Mouse (Mus musculus) ES-E14 (cell line): ENCODE data around the gene H2-DMa.

ENCODE experiments used
- HCFC1 ChIP-seq: IDR thresholded peaks from 2 replicates; pipeline ENCODE4 v1.6.1; 2012; ENCODE audit warnings: low read length, inconsistent platforms, borderline replicate concordance; ENCODE audit not compliant: insufficient read depth
- MAFK ChIP-seq: IDR thresholded peaks from 2 replicates; pipeline ENCODE4 v1.6.1; 2014; ENCODE audit warnings: mild to moderate bottlenecking, low read depth, low read length, inconsistent platforms; ENCODE audit not compliant: insufficient read depth
- ZC3H11A ChIP-seq: IDR thresholded peaks from 2 replicates; pipeline ENCODE4 v1.6.1; 2012; ENCODE audit warnings: low read depth, mild to moderate bottlenecking, inconsistent platforms, low read length, borderline replicate concordance
- ZNF384 ChIP-seq: IDR thresholded peaks from 2 replicates; pipeline ENCODE4 v1.6.1; 2012; ENCODE audit warnings: low read depth, low read length, inconsistent platforms

DNA sequence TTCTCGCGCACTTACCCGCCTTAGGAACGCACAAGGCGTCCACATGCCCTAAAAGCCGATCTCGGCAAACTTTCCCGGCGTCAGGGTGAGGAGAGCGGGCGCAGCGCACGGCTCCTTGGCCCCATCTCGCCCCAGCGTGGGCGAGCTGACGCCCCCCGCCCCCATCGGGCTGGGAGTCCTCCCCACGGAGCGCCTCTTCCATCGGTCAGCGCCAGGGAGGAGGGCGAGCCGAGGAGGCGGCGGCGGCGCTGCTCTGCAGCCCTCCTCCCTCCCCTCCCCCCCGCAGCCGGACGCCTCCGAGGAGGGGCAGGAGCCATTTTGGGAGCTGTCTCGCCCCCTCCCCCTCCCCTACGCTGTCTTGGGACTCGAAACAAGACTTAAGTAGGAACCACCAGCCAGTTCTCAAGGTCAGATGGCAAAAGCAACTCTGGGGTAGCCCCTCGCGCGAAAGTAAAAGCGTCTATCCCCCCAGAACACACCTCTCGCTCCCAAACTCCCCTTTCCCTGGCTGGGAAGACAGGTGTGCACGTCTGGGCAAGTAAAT is 911 bp downstream of the H2-DMa start:
- TF ChIP-seq MAFK (no peak), ZNF384 (no peak), HCFC1 (no peak), ZC3H11A (no peak)
